Mouse (Mus musculus): ENCODE measurements around the gene Usp24. TPM values are rescaled to one million over a fixed set of nuclear protein-coding genes. Genes with fewer than 3 reads are reported as not detected.

The Usp24 gene
- polyA plus RNA-seq, 1 experiment from 2014 or later: 7.2 TPM

GRCm38 (mm10) chr4:106472335-106472734 lies 156.3 kb downstream of the Usp24 start:
- DNase-seq (ENCODE audit: low spot score) (peak; percentile 85), ATAC-seq (peak; percentile 49)
- Histone ChIP-seq H3K4me2 (ENCODE audit: low read length) (no peak overlapping the region), H3K9me3 (replicated peaks; ENCODE audit: control insufficient read depth, low read length) (no peaks in the 10 kb centered on the region), H3K9ac (ENCODE audit: low read length) (no peak overlapping the region), H3K36me3 (ENCODE audit: control insufficient read depth, insufficient read depth, low read length) (no peaks in the 10 kb centered on the region), H3K27me3 (replicated peaks; ENCODE audit: control insufficient read depth, insufficient read depth, low read length) (no peaks in the 10 kb centered on the region), H3K4me3 (ENCODE audit: low read depth, low read length) (no peak overlapping the region), H3K4me1 (ENCODE audit: control insufficient read depth, insufficient read depth, low read length) (no peaks in the 10 kb centered on the region), H3K27ac (ENCODE audit: low read depth, low read length) (no peak overlapping the region)
- 13% methylated on average over 3 of the region's 3 CpGs for WGBS

- peak; percentile 92 for DNase-seq (ENCODE audit: low spot score)
- H3K9me3 ChIP-seq (replicated peaks; ENCODE audit: control insufficient read depth, low read length): no peaks in the 10 kb centered on the region
- no peaks in the 10 kb centered on the region for H3K4me1 ChIP-seq (ENCODE audit: control insufficient read depth, insufficient read depth, low read length)
- no peak overlapping the region for H3K4me3 ChIP-seq (ENCODE audit: low read depth, low read length)
- H3K27me3 ChIP-seq (replicated peaks; ENCODE audit: control insufficient read depth, insufficient read depth, low read length): no peaks in the 10 kb centered on the region
- H3K4me2 ChIP-seq (ENCODE audit: low read length): no peak overlapping the region
- no peaks in the 10 kb centered on the region for H3K36me3 ChIP-seq (ENCODE audit: control insufficient read depth, insufficient read depth, low read length)
- WGBS: 5% methylated on average over 6 of the region's 6 CpGs
- H3K9ac ChIP-seq (ENCODE audit: low read length): no peak overlapping the region
- no peak overlapping the region for H3K27ac ChIP-seq (ENCODE audit: low read depth, low read length)
- ATAC-seq: peak; percentile 67; the same call in 1 of the 2 replicates
Observed at GRCm38 (mm10) chr4:106474241-106474640, 158.2 kb downstream of the Usp24 start.

DNA sequence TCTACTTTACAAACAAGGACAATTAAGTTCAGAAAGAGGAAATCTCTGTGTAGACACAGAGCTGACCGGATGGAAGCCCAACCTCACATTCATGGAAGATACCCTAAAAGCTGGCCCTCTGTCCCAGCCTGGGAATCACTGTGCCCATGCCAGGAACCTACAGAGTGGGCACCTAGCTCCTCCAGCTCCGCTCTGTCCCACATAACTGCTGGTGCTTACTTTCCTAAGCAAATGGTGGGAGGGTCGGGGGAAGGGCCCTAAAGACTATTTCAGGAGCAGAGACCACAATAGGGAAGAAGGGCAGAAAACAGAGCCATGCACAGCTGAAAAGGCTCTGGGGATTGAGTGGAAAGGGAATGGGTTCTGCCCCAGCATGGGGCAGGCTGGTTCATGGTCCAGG lies 164.5 kb downstream of the Usp24 start:
- Histone ChIP-seq H3K27me3 (replicated peaks; ENCODE audit: control insufficient read depth, insufficient read depth, low read length) (no peaks in the 10 kb centered on the region), H3K9me3 (replicated peaks; ENCODE audit: control insufficient read depth, low read length) (no peaks in the 10 kb centered on the region), H3K4me1 (ENCODE audit: control insufficient read depth, insufficient read depth, low read length) (no peaks in the 10 kb centered on the region), H3K36me3 (ENCODE audit: control insufficient read depth, insufficient read depth, low read length) (no peaks in the 10 kb centered on the region), H3K4me2 (ENCODE audit: low read length) (no peak overlapping the region), H3K9ac (ENCODE audit: low read length) (no peak overlapping the region), H3K4me3 (ENCODE audit: low read depth, low read length) (no peak overlapping the region), H3K27ac (ENCODE audit: low read depth, low read length) (no peak overlapping the region)
- WGBS: 73% methylated on average over 3 of the region's 3 CpGs
- ATAC-seq: no peak
- DNase-seq (ENCODE audit: low spot score): no peak

- ATAC-seq (no peak), DNase-seq (ENCODE audit: low spot score) (no peak)
- no peak overlapping the region for H3K27ac ChIP-seq (ENCODE audit: low read depth, low read length)
- no peak overlapping the region for H3K4me3 ChIP-seq (ENCODE audit: low read depth, low read length)
- H3K4me1 ChIP-seq (ENCODE audit: control insufficient read depth, insufficient read depth, low read length): no peaks in the 10 kb centered on the region
- no peak overlapping the region for H3K4me2 ChIP-seq (ENCODE audit: low read length)
- no peaks in the 10 kb centered on the region for H3K9me3 ChIP-seq (replicated peaks; ENCODE audit: control insufficient read depth, low read length)
- no peaks in the 10 kb centered on the region for H3K27me3 ChIP-seq (replicated peaks; ENCODE audit: control insufficient read depth, insufficient read depth, low read length)
- no peaks in the 10 kb centered on the region for H3K36me3 ChIP-seq (ENCODE audit: control insufficient read depth, insufficient read depth, low read length)
- no peak overlapping the region for H3K9ac ChIP-seq (ENCODE audit: low read length)
- 36% methylated on average over 7 of the region's 7 CpGs for WGBS
Observed at GRCm38 (mm10) chr4:106483215-106483727, 167.3 kb downstream of the Usp24 start.

DNA sequence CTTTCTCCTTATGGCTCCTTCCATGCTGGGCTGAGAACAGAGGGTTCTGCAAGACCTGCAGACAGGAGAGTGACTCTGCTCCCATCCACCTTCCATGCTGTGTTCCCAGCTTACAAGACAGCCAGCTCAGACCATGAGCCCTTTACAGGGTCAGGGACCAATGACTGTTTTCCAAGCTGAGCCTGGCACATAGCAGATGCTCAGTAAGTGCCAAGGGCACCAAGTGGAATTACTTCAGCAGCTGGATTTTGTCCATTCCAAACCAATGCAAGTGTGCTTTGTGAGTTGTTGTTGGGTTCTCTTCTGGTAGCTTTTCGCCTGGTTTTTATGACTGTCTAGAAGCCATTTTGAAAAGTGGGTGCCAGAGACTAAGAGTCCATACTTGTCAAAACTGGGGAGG lies 167.8 kb downstream of the Usp24 start:
- no peaks in the 10 kb centered on the region for H3K27me3 ChIP-seq (replicated peaks; ENCODE audit: control insufficient read depth, insufficient read depth, low read length)
- H3K4me3 ChIP-seq (ENCODE audit: low read depth, low read length): no peak overlapping the region
- H3K4me1 ChIP-seq (ENCODE audit: control insufficient read depth, insufficient read depth, low read length): no peaks in the 10 kb centered on the region
- H3K4me2 ChIP-seq (ENCODE audit: low read length): no peak overlapping the region
- H3K9ac ChIP-seq (ENCODE audit: low read length): no peak overlapping the region
- H3K36me3 ChIP-seq (ENCODE audit: control insufficient read depth, insufficient read depth, low read length): no peaks in the 10 kb centered on the region
- 96% methylated on average over 1 of the region's 1 CpGs for WGBS
- no peak overlapping the region for H3K27ac ChIP-seq (ENCODE audit: low read depth, low read length)
- ATAC-seq: no peak
- no peaks in the 10 kb centered on the region for H3K9me3 ChIP-seq (replicated peaks; ENCODE audit: control insufficient read depth, low read length)
- DNase-seq (ENCODE audit: low spot score): no peak

GRCm38 (mm10) chr4:106490620-106491019 lies 174.6 kb downstream of the Usp24 start:
- H3K4me2 ChIP-seq (ENCODE audit: low read length): no peak overlapping the region
- H3K4me1 ChIP-seq (ENCODE audit: control insufficient read depth, insufficient read depth, low read length): no peaks in the 10 kb centered on the region
- no peak for DNase-seq (ENCODE audit: low spot score)
- 63% methylated on average over 4 of the region's 4 CpGs for WGBS
- no peak for ATAC-seq
- no peak overlapping the region for H3K9ac ChIP-seq (ENCODE audit: low read length)
- H3K27ac ChIP-seq (ENCODE audit: low read depth, low read length): no peak overlapping the region
- H3K9me3 ChIP-seq (replicated peaks; ENCODE audit: control insufficient read depth, low read length): no peaks in the 10 kb centered on the region
- H3K4me3 ChIP-seq (ENCODE audit: low read depth, low read length): no peak overlapping the region
- H3K27me3 ChIP-seq (replicated peaks; ENCODE audit: control insufficient read depth, insufficient read depth, low read length): no peaks in the 10 kb centered on the region
- no peaks in the 10 kb centered on the region for H3K36me3 ChIP-seq (ENCODE audit: control insufficient read depth, insufficient read depth, low read length)

Other genes starting within 250 kb of the Usp24 start
- 0.43 and 0.54 TPM in 2 replicates for gene Pcsk9, start 148.1 kb downstream of the Usp24 start, polyA plus RNA-seq (2014; fragmentation: Nextera tagmentation; extraction: Ambion mirVana)
- gene Bsnd, start 176.1 kb downstream of the Usp24 start, polyA plus RNA-seq (2014; fragmentation: Nextera tagmentation; extraction: Ambion mirVana): not detected in 2 replicates
- gene Dhcr24, start 244.8 kb downstream of the Usp24 start, polyA plus RNA-seq (2014; fragmentation: Nextera tagmentation; extraction: Ambion mirVana): 16.4 and 16.6 TPM in 2 replicates

Data from forebrain, embryonic 14.5 days (tissue).